Mouse (Mus musculus) midbrain, embryonic 11.5 days (tissue): Measurements from ENCODE around the gene Zfp827. TPM values are rescaled to one million over a fixed set of nuclear protein-coding genes. Genes with fewer than 3 reads are reported as not detected.

Experiments
- ATAC-seq: fragments of 200-750 bp; cut with Nextera tagmentation; 2 replicates; pipeline ENCODE4 v1.8.0; 2017; ENCODE audit warnings: moderate TSS enrichment, moderate library complexity; ENCODE audit not compliant: low FRiP score
- DNase-seq: peaks from one replicate; pipeline ENCODE4 v3.0.0; 2015; ENCODE audit warnings: low spot score; ENCODE audit errors: missing footprints
- H3K27ac ChIP-seq: fragments of 300-500 bp; sonication (generic); 2 replicates; pipeline ENCODE4 v1.5.1; 2014; ENCODE audit warnings: low read depth, low read length
- H3K27me3 ChIP-seq: fragments of 300-500 bp; sonication (generic); 2 replicates; pipeline ENCODE4 v1.6.1; 2014; ENCODE audit warnings: mild to moderate bottlenecking, low read length, moderate library complexity, mixed read lengths; ENCODE audit not compliant: control insufficient read depth, insufficient read depth
- H3K36me3 ChIP-seq: fragments of 300-500 bp; sonication (generic); 2 replicates; pipeline ENCODE4 v1.6.1; 2014; ENCODE audit warnings: mild to moderate bottlenecking, low read length, moderate library complexity, mixed read lengths; ENCODE audit not compliant: control insufficient read depth, insufficient read depth
- H3K4me1 ChIP-seq: fragments of 300-500 bp; sonication (generic); 2 replicates; pipeline ENCODE4 v1.6.1; 2014; ENCODE audit warnings: low read length; ENCODE audit not compliant: control insufficient read depth, insufficient read depth
- H3K4me2 ChIP-seq: fragments of 300-500 bp; sonication (generic); 2 replicates; pipeline ENCODE4 v1.6.1; 2014; ENCODE audit warnings: mild to moderate bottlenecking, moderate library complexity
- H3K4me3 ChIP-seq: fragments of 300-500 bp; sonication (generic); 2 replicates; pipeline ENCODE4 v1.5.1; 2014; ENCODE audit warnings: low read depth, low read length
- H3K9ac ChIP-seq: fragments of 300-500 bp; sonication (generic); 2 replicates; pipeline ENCODE4 v1.6.1; 2014; ENCODE audit warnings: low read length
- H3K9me3 ChIP-seq: fragments of 300-500 bp; sonication (generic); 2 replicates; pipeline ENCODE4 v1.6.1; 2016; ENCODE audit warnings: low read length; ENCODE audit not compliant: control insufficient read depth
- WGBS: fragments of 180-500 bp; shearing (Covaris S2); extraction: QIAGEN DNeasy Blood & Tissue Kit; methylation state at CpG from one replicate; pipeline ENCODE4 v1.1.7; 2014; 5-methylcytosine and 5-hydroxymethylcytosine counted together
- polyA plus RNA-seq: library from polyadenylated mRNA; unstranded; fragments of >200 nt; fragmentation: Nextera tagmentation; extraction: Ambion mirVana; gene quantifications from 2 replicates; pipeline ENCODE4 v1.2.1, GENCODE M21; 2014

The Zfp827 gene
- polyA plus RNA-seq, 1 experiment from 2014 or later = 9.5 TPM

DNA sequence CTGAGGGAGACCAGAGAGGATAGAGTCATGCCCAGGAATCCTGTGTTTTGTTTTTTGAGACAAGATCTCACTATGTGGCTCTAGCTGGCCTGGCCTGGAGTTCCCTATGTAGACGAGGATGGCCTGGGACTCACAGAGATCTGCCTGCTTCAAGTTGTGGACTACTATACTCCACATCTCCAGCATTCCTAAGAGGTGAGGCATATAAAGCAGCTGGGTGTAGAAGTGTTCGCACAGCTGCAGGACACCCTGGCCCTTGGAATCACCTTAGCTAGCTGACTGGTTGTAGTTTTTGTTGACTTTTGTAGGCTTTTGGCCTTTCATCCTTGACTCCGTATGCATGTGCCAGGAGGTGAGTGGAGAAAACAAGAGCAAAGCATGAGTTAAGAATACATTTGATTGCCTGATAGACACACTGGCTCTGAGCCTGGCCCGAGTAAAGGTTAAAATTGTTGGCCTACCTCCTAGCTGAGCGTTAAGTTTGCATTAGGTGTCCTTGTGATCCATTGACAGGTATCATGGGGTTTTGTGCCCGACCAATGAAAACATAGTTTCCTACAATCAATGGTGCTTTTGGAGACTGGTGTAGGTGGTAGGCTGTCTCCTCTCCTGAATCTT is 20.3 kb downstream of the Zfp827 start:
- no peaks in the 10 kb centered on the region for H3K9me3 ChIP-seq
- no peak for ATAC-seq
- no peak overlapping the region for H3K9ac ChIP-seq
- no peak for DNase-seq
- no peaks in the 10 kb centered on the region for H3K27me3 ChIP-seq
- H3K4me2 ChIP-seq = no peak overlapping the region
- H3K36me3 ChIP-seq = no peaks in the 10 kb centered on the region
- H3K4me3 ChIP-seq = no peak overlapping the region
- WGBS = 93% methylated on average over 6 of the region's 6 CpGs
- H3K4me1 ChIP-seq = no peaks in the 10 kb centered on the region
- no peak overlapping the region for H3K27ac ChIP-seq

DNA sequence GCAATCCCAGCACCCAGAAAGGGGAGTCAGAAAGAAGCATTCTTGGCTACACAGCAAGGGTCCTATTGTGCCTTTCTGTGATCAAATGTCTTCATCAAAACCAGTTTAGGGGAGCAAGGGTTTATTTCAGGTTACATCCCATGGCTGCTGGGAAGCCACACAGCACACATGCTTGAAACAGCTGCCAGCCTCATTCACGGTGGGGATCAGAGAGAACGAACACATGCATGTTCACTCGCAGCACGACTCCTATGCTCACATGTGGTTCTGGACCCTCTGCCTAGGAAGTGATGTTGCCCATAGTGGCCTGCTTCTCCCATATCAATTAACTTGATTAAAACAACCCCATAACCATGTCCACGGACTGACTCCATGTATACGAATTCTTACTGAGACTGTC is 26.0 kb downstream of the Zfp827 start:
- Histone ChIP-seq H3K9ac (no peak overlapping the region), H3K27ac (no peak overlapping the region), H3K4me3 (no peak overlapping the region), H3K27me3 (no peaks in the 10 kb centered on the region), H3K9me3 (no peaks in the 10 kb centered on the region), H3K4me1 (no peaks in the 10 kb centered on the region), H3K36me3 (no peaks in the 10 kb centered on the region), H3K4me2 (no peak overlapping the region)
- no peak for ATAC-seq
- 93% methylated on average over 6 of the region's 6 CpGs for WGBS
- no peak for DNase-seq

DNA sequence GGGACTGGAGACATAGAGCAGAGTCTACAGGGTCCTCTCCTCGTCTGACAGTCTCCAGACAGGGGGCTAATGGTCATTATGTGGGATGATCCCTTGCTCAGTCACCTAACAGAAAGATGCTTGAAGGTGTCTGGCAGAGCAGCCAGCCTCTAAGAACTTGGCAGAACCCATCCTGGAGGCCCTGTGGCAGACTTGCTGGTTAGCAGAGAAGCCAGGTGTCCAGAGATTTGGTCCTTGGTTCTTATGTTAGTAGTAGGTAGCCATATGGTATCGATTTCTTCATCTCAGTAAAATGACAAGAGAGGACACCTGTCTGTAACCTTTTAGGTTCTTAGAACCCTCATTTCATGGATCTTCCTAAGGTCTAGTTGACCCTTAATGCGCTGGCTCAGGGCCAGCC is 28.9 kb downstream of the Zfp827 start:
- WGBS = 86% methylated on average over 3 of the region's 3 CpGs
- no peak for ATAC-seq
- H3K36me3 ChIP-seq = peaks cover 8% of the 10 kb centered on the region

GRCm38 (mm10) chr8:79059361-79059760 is 31.1 kb downstream of the Zfp827 start:
- Histone ChIP-seq H3K4me3 (no peak overlapping the region), H3K4me2 (no peak overlapping the region), H3K9ac (no peak overlapping the region), H3K4me1 (no peaks in the 10 kb centered on the region), H3K27ac (no peak overlapping the region), H3K9me3 (no peaks in the 10 kb centered on the region), H3K36me3 (peaks cover 8% of the 10 kb centered on the region), H3K27me3 (no peaks in the 10 kb centered on the region)
- 89% methylated on average over 4 of the region's 4 CpGs for WGBS
- ATAC-seq (no peak), DNase-seq (no peak)

More for the DNA sequence above, 28.9 kb downstream of the Zfp827 start:
- Histone ChIP-seq H3K4me1 (no peaks in the 10 kb centered on the region), H3K27ac (no peak overlapping the region), H3K9ac (no peak overlapping the region), H3K4me2 (no peak overlapping the region), H3K27me3 (no peaks in the 10 kb centered on the region), H3K9me3 (no peaks in the 10 kb centered on the region), H3K4me3 (no peak overlapping the region)
- DNase-seq = no peak

DNA sequence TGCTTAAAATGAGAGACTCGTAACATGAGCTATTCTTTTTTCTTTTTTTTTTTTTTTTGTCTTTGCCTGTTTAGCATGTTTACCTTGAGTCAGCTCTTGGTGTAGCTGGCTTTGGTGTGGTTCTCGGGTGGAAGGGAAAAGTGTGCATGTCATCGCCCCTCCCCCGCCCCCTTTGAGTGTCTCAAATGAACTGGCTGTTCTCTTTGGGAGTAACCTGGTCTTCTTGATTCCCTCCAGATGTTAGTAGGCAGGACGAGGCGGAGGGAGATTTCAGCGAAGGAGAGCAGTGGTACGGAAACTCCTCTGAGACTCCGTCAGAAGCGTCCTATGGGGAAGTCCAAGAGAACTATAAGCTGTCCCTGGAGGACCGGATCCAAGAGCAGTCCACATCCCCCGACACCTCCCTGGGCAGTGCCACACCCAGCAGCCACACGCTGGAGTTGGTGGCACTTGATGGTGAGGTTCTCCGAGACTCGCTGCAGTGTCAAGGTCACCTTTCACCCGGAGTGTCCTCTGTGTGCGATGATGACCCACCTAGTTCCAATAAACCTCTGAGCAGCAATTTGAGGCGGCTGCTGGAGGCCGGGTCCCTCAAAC is 31.9 kb downstream of the Zfp827 start:
- peaks cover 8% of the 10 kb centered on the region for H3K36me3 ChIP-seq
- WGBS = 88% methylated on average over 19 of the region's 19 CpGs
- H3K4me3 ChIP-seq = no peak overlapping the region
- no peaks in the 10 kb centered on the region for H3K27me3 ChIP-seq
- H3K4me1 ChIP-seq = no peaks in the 10 kb centered on the region
- H3K9me3 ChIP-seq = no peaks in the 10 kb centered on the region
- DNase-seq = no peak
- H3K9ac ChIP-seq = no peak overlapping the region
- H3K27ac ChIP-seq = no peak overlapping the region
- no peak for ATAC-seq
- H3K4me2 ChIP-seq = no peak overlapping the region

DNA sequence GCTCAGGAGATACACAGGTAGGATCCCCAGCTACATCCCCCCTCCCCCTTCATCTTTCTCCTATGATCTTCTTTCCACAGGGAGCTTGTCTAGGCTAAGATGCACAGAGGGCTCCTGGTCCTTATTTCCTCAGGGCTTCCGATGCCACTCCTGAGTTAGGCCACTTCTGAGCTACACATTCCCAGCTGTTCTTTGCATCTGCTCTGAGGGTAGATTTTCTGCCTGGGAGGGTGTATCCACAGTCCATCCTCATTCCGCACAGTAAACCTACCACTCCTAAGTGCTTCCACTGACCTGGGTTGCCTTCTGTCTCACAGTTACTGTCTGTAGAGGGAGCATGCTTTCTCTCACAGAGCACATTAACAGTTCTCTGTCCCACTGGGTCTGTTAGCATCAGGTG is 37.7 kb downstream of the Zfp827 start:
- no peaks in the 10 kb centered on the region for H3K4me1 ChIP-seq
- H3K4me2 ChIP-seq = no peak overlapping the region
- H3K27me3 ChIP-seq = no peaks in the 10 kb centered on the region
- ATAC-seq = no peak
- DNase-seq = no peak
- no peak overlapping the region for H3K9ac ChIP-seq
- H3K4me3 ChIP-seq = no peak overlapping the region
- no peaks in the 10 kb centered on the region for H3K9me3 ChIP-seq
- peaks cover 12% of the 10 kb centered on the region for H3K36me3 ChIP-seq
- WGBS = 91% methylated on average over 2 of the region's 2 CpGs
- H3K27ac ChIP-seq = no peak overlapping the region

DNA sequence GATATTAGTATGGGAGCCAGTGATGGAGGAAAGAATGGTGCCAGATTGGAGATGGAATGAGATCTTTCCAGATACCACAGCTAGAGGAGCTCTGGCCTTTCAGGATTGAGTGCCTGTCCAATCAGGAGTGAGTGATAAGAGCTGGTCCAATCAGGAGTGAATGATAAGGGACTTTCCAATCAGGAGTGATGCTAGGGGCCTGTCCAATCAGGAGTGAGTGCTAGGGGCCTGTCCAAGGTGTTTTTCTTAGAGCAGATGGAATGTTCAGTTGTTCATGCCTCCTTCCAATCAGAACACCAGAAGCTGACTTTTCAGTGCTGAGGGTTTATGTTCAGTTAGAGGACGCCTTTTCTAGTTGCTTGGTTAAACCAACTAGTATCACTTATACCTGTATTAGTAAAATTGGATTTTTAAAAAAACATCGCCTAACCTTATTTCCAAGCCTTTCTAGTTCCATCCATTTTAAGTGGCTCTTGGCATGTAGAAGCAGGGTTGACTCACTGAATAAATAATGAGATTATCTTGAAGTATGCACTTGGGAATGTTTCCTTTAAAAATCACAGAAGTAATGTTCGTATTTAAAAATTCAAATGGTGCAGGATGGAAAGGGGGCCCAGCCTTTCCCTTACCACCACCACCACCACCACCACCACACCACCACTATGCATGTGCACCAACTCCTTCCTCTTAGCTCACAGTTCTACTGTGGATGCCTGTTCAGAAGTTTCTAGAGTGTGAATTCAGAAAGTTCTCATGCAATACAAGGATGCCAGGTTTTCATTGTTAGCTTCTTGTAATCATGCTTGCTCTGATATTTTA is 39.8 kb downstream of the Zfp827 start:
- ATAC-seq (no peak), DNase-seq (no peak)
- no peaks in the 10 kb centered on the region for H3K27me3 ChIP-seq
- H3K4me2 ChIP-seq = no peak overlapping the region
- H3K4me1 ChIP-seq = no peaks in the 10 kb centered on the region
- no peaks in the 10 kb centered on the region for H3K9me3 ChIP-seq
- no peak overlapping the region for H3K9ac ChIP-seq
- peaks cover 12% of the 10 kb centered on the region for H3K36me3 ChIP-seq
- 90% methylated on average over 3 of the region's 3 CpGs for WGBS
- H3K4me3 ChIP-seq = no peak overlapping the region
- no peak overlapping the region for H3K27ac ChIP-seq

GRCm38 (mm10) chr8:79073311-79073710 is 45.1 kb downstream of the Zfp827 start:
- H3K9ac ChIP-seq = no peak overlapping the region
- DNase-seq = no peak
- H3K4me1 ChIP-seq = peaks cover 3% of the 10 kb centered on the region
- WGBS = 85% methylated on average over 3 of the region's 3 CpGs
- H3K9me3 ChIP-seq = no peaks in the 10 kb centered on the region
- no peak for ATAC-seq
- no peak overlapping the region for H3K4me3 ChIP-seq
- no peak overlapping the region for H3K27ac ChIP-seq
- H3K4me2 ChIP-seq = no peak overlapping the region
- H3K27me3 ChIP-seq = no peaks in the 10 kb centered on the region
- H3K36me3 ChIP-seq = peaks cover 15% of the 10 kb centered on the region; the same call in 1 of the 2 replicates

DNA sequence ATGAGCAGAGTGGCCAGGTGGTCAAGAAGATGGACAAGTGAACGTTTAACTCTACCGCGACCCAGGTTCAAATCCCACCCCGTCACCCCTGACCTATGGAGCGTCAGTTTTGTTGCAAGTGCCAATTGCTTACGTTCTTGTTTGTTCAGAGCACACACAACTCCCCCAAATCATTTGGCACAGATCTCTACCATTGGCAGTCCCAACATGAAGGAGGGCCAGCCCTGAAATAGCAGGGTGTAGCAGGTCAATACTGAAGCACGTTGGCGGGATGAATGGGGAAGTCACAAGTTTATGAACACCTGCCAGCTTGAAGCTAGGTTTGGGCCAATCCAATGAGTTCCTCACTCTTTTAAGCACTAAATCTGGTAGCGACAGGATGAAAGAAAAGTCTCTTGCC is 46.7 kb downstream of the Zfp827 start:
- Histone ChIP-seq H3K4me2 (no peak overlapping the region), H3K4me1 (peaks cover 15% of the 10 kb centered on the region), H3K9me3 (no peaks in the 10 kb centered on the region), H3K27me3 (no peaks in the 10 kb centered on the region), H3K36me3 (peaks cover 13% of the 10 kb centered on the region; the same call in 1 of the 2 replicates), H3K4me3 (no peak overlapping the region), H3K9ac (no peak overlapping the region), H3K27ac (no peak overlapping the region)
- WGBS = 94% methylated on average over 9 of the region's 9 CpGs
- no peak for DNase-seq
- ATAC-seq = no peak
